Mouse (Mus musculus) heart, embryonic 12.5 days (tissue): ENCODE results near the gene Sgip1. TPM values are rescaled to one million over a fixed set of nuclear protein-coding genes. Genes with fewer than 3 reads are reported as not detected.

Source experiments
- ATAC-seq: fragments of 200-750 bp; cut with Nextera tagmentation; 2 replicates; pipeline ENCODE4 v1.8.0; 2017; ENCODE audit warnings: moderate TSS enrichment, moderate library complexity; ENCODE audit not compliant: insufficient number of reproducible peaks, low FRiP score
- H3K27ac ChIP-seq: fragments of 300-500 bp; sonication (generic); 2 replicates; pipeline ENCODE4 v1.5.1; 2016; ENCODE audit warnings: mild to moderate bottlenecking, moderate library complexity; ENCODE audit not compliant: poor library complexity, severe bottlenecking
- H3K27me3 ChIP-seq: fragments of 300-500 bp; sonication (generic); replicated peaks from 2 replicates; pipeline ENCODE4 v1.6.1; 2016; ENCODE audit warnings: mild to moderate bottlenecking, moderate library complexity
- H3K36me3 ChIP-seq: fragments of 300-500 bp; sonication (generic); 2 replicates; pipeline ENCODE4 v1.6.1; 2016; ENCODE audit warnings: mild to moderate bottlenecking, moderate library complexity
- H3K4me1 ChIP-seq: fragments of 300-500 bp; sonication (generic); replicated peaks from 2 replicates; pipeline ENCODE4 v1.6.1; 2016; ENCODE audit warnings: mild to moderate bottlenecking
- H3K4me2 ChIP-seq: fragments of 300-500 bp; sonication (generic); 2 replicates; pipeline ENCODE4 v1.6.1; 2016; ENCODE audit warnings: mild to moderate bottlenecking, moderate library complexity
- H3K4me3 ChIP-seq: fragments of 300-500 bp; sonication (generic); 2 replicates; pipeline ENCODE4 v1.5.1; 2016; ENCODE audit warnings: mild to moderate bottlenecking
- H3K9ac ChIP-seq: fragments of 300-500 bp; sonication (generic); 2 replicates; pipeline ENCODE4 v1.6.1; 2016; ENCODE audit warnings: mild to moderate bottlenecking, moderate library complexity
- H3K9me3 ChIP-seq: fragments of 300-500 bp; sonication (generic); replicated peaks from 2 replicates; pipeline ENCODE4 v1.6.1; 2016; ENCODE audit warnings: mild to moderate bottlenecking, moderate library complexity
- WGBS: fragments of 180-500 bp; shearing (Covaris S2); methylation state at CpG from one replicate; pipeline ENCODE4 v1.1.7; 2016; 5-methylcytosine and 5-hydroxymethylcytosine counted together
- polyA plus RNA-seq: library from polyadenylated mRNA; unstranded; fragments of >200 nt; fragmentation: Nextera tagmentation; extraction: Ambion mirVana; gene quantifications from 2 replicates; pipeline ENCODE4 v1.2.1, GENCODE M21; 2016

Sgip1 gene
- polyA plus RNA-seq, 1 experiment from 2014 or later, result 2.2 TPM

DNA sequence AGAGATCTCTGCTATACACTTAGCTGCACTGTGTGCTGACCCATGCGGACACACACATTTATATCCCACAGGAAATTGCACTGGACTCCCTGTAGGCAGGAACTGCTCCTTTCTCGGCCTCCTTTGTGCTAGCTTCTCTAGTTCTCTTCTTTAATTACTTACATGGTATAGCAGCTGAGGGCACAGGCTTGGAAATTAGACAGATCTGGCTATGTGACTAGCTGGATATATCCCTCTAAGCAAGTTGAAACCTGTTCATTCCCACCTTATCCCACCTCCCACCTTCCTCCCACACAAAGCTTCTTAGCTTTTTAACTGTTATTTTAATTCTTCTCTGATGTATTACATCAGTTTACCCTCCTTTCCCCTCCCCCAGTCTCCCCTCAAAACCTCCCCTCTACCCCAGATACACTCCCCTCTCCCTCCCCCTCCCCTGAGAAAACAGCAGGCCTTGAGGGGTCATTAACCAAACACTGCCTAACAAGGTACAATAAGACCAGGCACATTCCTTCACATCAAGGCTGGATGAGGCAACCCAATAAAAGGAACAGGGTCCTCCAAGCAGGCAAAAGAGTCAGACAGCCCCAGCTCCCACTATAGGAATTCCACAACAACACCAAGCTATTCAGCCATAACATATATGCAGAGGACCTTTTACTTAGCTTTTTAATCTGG is 34.6 kb downstream of the Sgip1 start:
- H3K36me3 ChIP-seq, result no peaks in the 10 kb centered on the region
- 0 out of 2 replicates have a peak, but pooled peaks cover 2% of the 10 kb centered on the region for H3K4me1 ChIP-seq
- H3K9ac ChIP-seq, result no peak overlapping the region
- H3K27ac ChIP-seq, result no peak overlapping the region
- WGBS, result 57% methylated on average over 2 of the region's 2 CpGs
- no peak overlapping the region for H3K4me3 ChIP-seq
- no peaks in the 10 kb centered on the region for H3K9me3 ChIP-seq
- no peaks in the 10 kb centered on the region for H3K27me3 ChIP-seq
- H3K4me2 ChIP-seq, result no peak overlapping the region
- ATAC-seq, result no peak

DNA sequence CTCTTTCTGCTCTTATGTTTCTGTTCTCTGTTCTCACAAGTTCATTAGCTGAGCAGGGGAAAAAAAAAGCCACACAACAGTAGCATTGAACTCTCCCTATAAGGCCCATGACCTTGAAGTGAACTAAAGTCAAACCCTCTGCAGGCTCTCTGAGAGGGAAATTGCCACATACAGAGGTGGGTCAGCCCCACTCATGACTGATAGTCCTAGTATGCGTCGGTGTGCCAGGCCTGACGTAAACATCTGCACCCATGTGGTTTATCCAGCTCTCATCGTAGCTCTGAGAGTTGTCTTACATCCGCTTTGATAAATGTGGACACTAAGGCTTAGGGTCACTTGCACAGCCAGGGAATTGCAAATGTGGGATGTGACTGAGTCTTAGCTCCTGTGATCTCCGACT is 38.8 kb downstream of the Sgip1 start:
- Histone ChIP-seq H3K9me3 (no peaks in the 10 kb centered on the region), H3K4me2 (no peak overlapping the region), H3K27ac (no peak overlapping the region), H3K9ac (no peak overlapping the region), H3K27me3 (no peaks in the 10 kb centered on the region), H3K4me1 (no peaks in the 10 kb centered on the region), H3K4me3 (no peak overlapping the region), H3K36me3 (no peaks in the 10 kb centered on the region)
- ATAC-seq, result no peak
- 74% methylated on average over 6 of the region's 6 CpGs for WGBS

DNA sequence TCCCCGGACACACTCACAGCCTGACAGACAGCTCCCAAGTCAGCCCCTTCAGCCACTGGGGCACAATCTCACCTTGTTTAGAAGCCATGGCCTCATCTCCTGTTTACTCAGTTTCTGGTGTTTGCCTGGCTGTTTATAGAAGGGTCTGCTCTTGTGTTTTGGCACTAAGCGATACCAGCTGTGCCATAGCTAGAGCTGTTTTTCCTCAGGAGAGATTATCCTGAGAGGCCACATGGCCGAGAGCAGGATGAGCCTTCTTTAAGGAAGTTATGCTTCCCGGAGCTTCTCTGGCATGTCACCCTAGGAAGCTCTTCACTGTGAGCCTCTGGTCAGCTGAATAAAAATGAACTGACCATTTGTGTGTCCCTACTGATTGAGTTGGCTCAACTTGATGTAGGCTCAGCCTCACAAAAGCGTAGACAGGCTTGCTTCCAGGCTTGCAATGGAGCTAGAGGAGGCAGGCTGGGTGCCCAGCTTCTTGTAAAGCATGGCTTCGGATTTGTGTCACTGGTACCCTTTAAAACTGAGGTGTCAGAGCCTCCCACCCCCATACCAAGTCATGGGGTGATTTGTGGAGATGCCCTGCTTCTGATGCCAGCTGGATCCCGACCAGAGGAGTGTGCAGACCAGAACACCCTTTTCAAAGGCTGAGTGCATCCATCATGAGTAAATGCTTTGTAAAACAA is 42.1 kb downstream of the Sgip1 start:
- H3K27ac ChIP-seq, result no peak overlapping the region
- no peaks in the 10 kb centered on the region for H3K36me3 ChIP-seq
- H3K4me1 ChIP-seq, result no peaks in the 10 kb centered on the region
- 67% methylated on average over 7 of the region's 7 CpGs for WGBS
- no peak overlapping the region for H3K4me2 ChIP-seq
- H3K4me3 ChIP-seq, result no peak overlapping the region
- H3K9ac ChIP-seq, result no peak overlapping the region
- H3K9me3 ChIP-seq, result no peaks in the 10 kb centered on the region
- ATAC-seq, result no peak
- H3K27me3 ChIP-seq, result no peaks in the 10 kb centered on the region

DNA sequence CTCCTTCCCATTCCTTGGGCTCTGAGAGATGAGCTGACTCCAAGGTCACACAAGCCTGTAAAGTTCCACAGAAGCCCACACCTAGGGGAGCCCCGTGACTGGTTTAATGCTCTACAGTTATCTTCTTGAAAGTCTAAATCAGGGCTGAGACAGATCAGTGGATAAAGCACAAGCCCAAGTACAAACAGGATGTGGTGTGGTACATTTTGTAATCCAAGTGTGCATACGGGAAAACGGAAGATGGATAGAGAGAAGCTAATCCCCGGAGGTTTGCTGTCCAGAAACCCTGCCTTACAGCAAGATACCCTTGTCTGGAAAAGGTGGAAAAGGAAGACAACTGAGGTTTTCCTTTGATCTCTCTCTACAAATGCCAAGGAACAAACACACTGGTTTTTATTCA is 44.1 kb downstream of the Sgip1 start:
- Histone ChIP-seq H3K4me3 (no peak overlapping the region), H3K36me3 (no peaks in the 10 kb centered on the region), H3K9me3 (no peaks in the 10 kb centered on the region), H3K4me2 (no peak overlapping the region), H3K9ac (no peak overlapping the region), H3K27ac (no peak overlapping the region), H3K27me3 (no peaks in the 10 kb centered on the region), H3K4me1 (no peaks in the 10 kb centered on the region)
- WGBS, result 81% methylated on average over 4 of the region's 4 CpGs
- no peak for ATAC-seq

DNA sequence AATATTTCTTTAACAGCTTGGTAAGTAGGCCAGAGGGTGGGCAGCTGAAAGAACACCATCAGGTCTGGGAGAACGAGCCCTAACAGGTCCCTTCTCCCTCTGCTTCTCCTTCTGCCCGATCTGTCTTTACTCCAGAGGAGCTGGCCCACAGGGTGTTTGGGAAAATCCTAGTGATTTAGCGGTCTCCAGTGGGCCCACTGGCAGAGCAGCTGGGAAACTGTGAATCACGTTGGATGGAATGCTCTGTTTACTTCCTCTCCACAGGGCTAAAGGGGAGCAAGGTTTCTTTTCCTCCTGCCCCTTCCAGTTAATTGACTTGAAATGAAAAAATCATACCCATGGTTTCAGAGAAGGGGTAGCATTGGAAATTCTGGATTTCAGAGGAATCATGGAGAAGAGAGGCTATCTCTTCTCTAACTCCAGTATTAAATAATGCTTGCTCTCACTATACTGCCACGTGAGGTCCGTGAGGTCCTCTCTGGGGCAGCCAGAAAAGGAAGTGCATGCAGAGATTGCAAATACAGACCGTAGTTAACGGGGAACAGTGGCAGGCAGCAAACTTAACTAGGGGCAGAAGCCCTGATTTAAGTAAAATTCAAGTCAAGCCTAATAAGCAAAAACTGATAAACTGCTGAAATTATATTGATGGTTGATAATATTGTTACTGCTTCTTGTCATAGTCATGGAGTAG is 51.1 kb downstream of the Sgip1 start:
- ATAC-seq, result no peak
- no peak overlapping the region for H3K4me3 ChIP-seq
- 53% methylated on average over 8 of the region's 8 CpGs for WGBS
- no peaks in the 10 kb centered on the region for H3K36me3 ChIP-seq
- no peaks in the 10 kb centered on the region for H3K9me3 ChIP-seq
- H3K27me3 ChIP-seq, result no peaks in the 10 kb centered on the region
- H3K4me2 ChIP-seq, result no peak overlapping the region
- no peak overlapping the region for H3K9ac ChIP-seq
- peaks cover 5% of the 10 kb centered on the region for H3K4me1 ChIP-seq
- no peak overlapping the region; the same call in none of the 2 replicates for H3K27ac ChIP-seq

DNA sequence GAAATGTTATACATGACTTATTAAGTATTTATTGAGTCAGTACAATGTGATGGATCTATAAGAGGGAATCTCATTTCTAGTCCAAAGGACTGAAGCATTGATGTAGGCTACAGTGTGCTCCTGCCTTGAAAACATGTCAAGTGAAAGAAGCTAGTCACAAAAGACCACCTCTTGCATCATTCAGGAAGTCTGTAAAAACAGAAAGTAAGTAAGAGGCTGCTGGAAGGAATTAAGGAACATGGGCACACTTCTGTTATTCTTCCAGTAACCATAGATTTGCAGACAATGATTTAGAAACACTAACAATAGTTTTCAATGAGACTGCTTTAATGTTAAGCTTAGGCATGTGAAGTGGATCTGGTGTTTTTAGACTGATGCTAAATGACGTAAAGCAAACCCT is 60.4 kb downstream of the Sgip1 start:
- Histone ChIP-seq H3K9me3 (no peaks in the 10 kb centered on the region), H3K4me1 (no peaks in the 10 kb centered on the region), H3K9ac (no peak overlapping the region), H3K27ac (no peak overlapping the region), H3K27me3 (no peaks in the 10 kb centered on the region), H3K4me2 (no peak overlapping the region), H3K36me3 (no peaks in the 10 kb centered on the region), H3K4me3 (no peak overlapping the region)
- WGBS, result 82% methylated on average over 1 of the region's 1 CpGs
- no peak for ATAC-seq

DNA sequence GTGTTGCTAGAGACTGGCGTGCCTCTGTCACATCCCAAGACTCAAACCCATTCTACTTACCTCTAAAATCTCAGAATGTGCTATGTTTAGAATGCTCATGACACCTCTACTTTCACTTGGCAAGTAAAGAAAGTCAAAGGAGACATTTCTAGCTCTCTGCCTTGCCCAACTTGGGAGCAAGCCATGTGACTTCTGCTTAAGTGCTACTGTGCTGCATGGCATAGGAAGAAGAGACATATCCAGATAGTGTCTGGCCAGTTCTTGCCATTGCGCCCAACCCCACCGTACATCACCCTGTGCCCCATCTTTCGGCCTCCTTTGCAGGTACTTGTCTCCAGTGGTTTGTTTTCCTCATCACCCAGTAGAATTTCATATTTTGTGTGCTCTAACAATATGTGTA is 60.8 kb downstream of the Sgip1 start:
- H3K4me1 ChIP-seq, result no peaks in the 10 kb centered on the region
- no peak for ATAC-seq
- H3K27me3 ChIP-seq, result no peaks in the 10 kb centered on the region
- no peak overlapping the region for H3K27ac ChIP-seq
- H3K4me2 ChIP-seq, result no peak overlapping the region
- H3K9me3 ChIP-seq, result no peaks in the 10 kb centered on the region
- no peak overlapping the region for H3K9ac ChIP-seq
- WGBS, result 86% methylated on average over 4 of the region's 4 CpGs
- H3K36me3 ChIP-seq, result no peaks in the 10 kb centered on the region
- no peak overlapping the region for H3K4me3 ChIP-seq

DNA sequence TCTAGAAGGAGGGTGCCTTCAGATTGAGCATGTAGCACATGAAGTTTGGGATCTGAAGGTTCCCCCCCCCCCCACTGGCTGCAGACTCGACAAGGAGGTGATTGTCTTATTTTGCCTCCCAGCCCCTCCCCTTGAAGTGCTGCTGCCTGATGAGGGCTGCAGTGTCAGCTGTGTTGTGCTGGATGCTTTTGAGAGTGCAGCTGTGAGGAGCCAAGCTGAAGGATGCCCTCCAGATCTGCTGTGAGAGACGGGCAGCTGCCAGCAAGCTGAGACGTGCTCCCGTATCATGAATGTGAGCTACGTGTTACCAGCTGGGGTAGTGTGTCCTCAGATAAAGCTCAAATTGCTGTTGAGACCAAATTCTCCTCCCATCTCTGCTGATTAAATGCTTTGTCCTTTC is 63.5 kb downstream of the Sgip1 start:
- ATAC-seq, result no peak
- Histone ChIP-seq H3K9me3 (no peaks in the 10 kb centered on the region), H3K4me3 (no peak overlapping the region), H3K27me3 (no peaks in the 10 kb centered on the region), H3K27ac (no peak overlapping the region), H3K9ac (no peak overlapping the region), H3K36me3 (no peaks in the 10 kb centered on the region), H3K4me1 (no peaks in the 10 kb centered on the region), H3K4me2 (no peak overlapping the region)
- WGBS, result 39% methylated on average over 5 of the region's 5 CpGs

DNA sequence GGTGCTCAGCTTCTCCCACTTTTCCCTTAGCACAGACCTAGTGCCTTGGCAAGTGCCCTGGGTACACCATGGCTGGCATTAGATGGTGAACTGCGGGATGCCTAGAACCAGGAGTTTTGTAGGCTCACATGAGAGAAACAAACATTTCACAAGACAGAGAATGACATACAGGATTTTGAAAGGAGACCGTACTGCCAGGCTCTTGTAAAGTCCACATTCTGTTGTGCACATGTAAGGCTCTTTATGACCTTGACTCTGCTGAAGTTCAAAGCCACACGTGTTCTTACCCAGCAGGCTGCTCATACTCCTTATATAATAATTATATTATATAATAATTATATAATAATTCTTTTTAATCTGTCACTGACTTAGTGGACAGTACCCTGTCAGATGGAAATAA is 65.9 kb downstream of the Sgip1 start:
- ATAC-seq, result no peak
- H3K9me3 ChIP-seq, result no peaks in the 10 kb centered on the region
- H3K9ac ChIP-seq, result no peak overlapping the region
- H3K4me3 ChIP-seq, result no peak overlapping the region
- H3K27ac ChIP-seq, result no peak overlapping the region
- no peak overlapping the region for H3K4me2 ChIP-seq
- H3K36me3 ChIP-seq, result no peaks in the 10 kb centered on the region
- H3K27me3 ChIP-seq, result no peaks in the 10 kb centered on the region
- no peaks in the 10 kb centered on the region for H3K4me1 ChIP-seq
- 75% methylated on average over 3 of the region's 3 CpGs for WGBS

DNA sequence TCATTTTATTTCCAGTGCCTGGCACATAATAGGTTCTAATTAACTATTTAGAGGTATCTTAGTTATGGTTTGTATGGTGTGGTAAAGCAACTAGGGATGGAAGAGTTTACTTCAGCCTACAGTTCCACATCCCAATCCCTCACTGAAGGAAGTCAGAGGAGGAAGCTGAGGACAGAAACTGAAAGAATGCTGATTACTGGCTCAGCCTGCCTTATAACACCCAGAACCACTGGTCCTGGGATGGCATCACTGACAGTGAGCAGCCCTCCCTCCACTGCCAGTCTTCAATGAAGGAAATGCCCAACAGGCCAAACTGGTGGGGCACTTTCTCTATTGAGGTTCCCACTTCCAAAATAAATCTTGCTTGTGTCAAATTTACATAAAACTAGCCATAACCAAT is 67.2 kb downstream of the Sgip1 start:
- H3K27me3 ChIP-seq, result no peaks in the 10 kb centered on the region
- H3K27ac ChIP-seq, result no peak overlapping the region
- no peak overlapping the region for H3K9ac ChIP-seq
- no peaks in the 10 kb centered on the region for H3K36me3 ChIP-seq
- no peak overlapping the region for H3K4me3 ChIP-seq
- no peaks in the 10 kb centered on the region for H3K9me3 ChIP-seq
- no peak for ATAC-seq
- no peaks in the 10 kb centered on the region for H3K4me1 ChIP-seq
- H3K4me2 ChIP-seq, result no peak overlapping the region

DNA sequence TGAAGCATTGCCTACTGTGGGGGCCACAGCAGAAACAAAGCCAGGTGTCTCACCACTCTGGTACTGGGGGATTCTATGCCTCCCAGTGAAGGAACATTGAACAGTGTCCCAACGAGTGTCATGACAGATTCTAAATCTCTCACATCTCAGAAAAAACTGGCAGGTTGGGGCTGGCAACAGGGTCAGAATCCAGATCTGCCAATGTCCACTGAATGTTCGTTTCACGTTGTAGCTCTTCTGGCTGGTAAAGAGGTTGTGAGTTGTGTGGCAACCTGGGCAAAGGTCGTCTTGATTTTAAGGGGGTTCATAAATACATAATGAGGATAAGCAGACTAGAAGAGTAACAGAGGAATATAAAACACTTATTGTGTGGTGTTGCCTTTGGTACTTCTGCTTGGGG is 68.2 kb downstream of the Sgip1 start:
- no peaks in the 10 kb centered on the region for H3K9me3 ChIP-seq

More for the DNA sequence above, 68.2 kb downstream of the Sgip1 start:
- H3K9ac ChIP-seq, result no peak overlapping the region
- no peak overlapping the region for H3K27ac ChIP-seq
- ATAC-seq, result no peak
- H3K4me1 ChIP-seq, result no peaks in the 10 kb centered on the region
- no peak overlapping the region for H3K4me3 ChIP-seq
- H3K36me3 ChIP-seq, result no peaks in the 10 kb centered on the region
- 79% methylated on average over 4 of the region's 4 CpGs for WGBS
- no peak overlapping the region for H3K4me2 ChIP-seq
- H3K27me3 ChIP-seq, result no peaks in the 10 kb centered on the region
